ENCODE assay signal across 12 mouse cellular contexts in the genomic region with DNA sequence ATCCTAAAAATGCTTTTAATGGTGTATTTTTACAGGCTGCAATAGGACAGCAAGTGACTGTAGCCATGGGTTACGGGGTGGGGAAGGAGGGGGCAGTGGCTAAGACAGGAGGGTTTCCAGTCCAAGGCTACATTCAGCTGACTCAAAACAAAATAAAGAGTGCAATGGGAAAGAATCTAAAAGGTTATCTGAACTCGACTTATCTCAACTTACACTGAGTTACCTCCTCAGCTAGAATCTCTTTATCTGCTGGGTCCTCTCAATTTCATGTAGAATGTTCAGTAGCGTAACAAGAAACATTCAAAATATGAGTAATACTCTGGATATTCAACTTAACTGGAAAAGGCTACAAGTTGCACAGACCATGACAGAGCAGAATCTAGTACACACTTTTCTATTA. TPM values are rescaled to one million over a fixed set of nuclear protein-coding genes. Genes with fewer than 3 reads are reported as not detected.
A peak's percentile ranks its signal among the peaks of the same experiment; 100 is the strongest.
DNase-seq lines count a peak whose midpoint lies in the region; ATAC-seq and TF ChIP-seq lines count a peak whose summit lies in the region.
"Had no signal": no experiment of that assay in that cellular context is flagged by ENCODE, and none has a peak within 500 bp of the region (broad histone marks: within the 10 kb centered on the region; RNA-seq: fewer than 3 reads in every experiment).

No protein-coding gene starts in this region.

- H3K27me3 ChIP-seq in lung, embryonic 16.5 days (ENCODE audit: control insufficient read depth, insufficient read depth, low read depth, low read length) = no peaks in the 10 kb centered on the region
- H3K27me3 ChIP-seq in hindbrain, embryonic 13.5 days = peaks cover 9% of the 10 kb centered on the region
- peaks cover 27% of the 10 kb centered on the region for H3K27me3 ChIP-seq in liver, postnatal 0 days (ENCODE audit: insufficient read depth, low read length)
- 0 out of 2 replicates have a peak, but pooled peaks cover 3% of the 10 kb centered on the region for H3K27me3 ChIP-seq in kidney, embryonic 16.5 days (ENCODE audit: insufficient read depth, low read length)

- TF ChIP-seq CTCF in liver, postnatal 0 days (IDR thresholded peaks at IDR 0.05; ENCODE audit: low read depth) = no peak

- H3K4me2 ChIP-seq in lung, embryonic 16.5 days (ENCODE audit: low read depth, low read length) = peak overlapping the region; percentile 4; the same call in 1 of the 2 replicates
- peak overlapping the region; percentile 13 for H3K4me2 ChIP-seq in hindbrain, embryonic 13.5 days
- peak overlapping the region; percentile 26; the same call in 1 of the 2 replicates for H3K4me2 ChIP-seq in liver, postnatal 0 days (ENCODE audit: low read depth, low read length)
- no peak overlapping the region for H3K4me2 ChIP-seq in kidney, embryonic 16.5 days (replicated peaks; ENCODE audit: low read depth, low read length)

- WGBS in lung, embryonic 16.5 days = 46% methylated on average over 3 of the region's 3 CpGs
- WGBS in hindbrain, embryonic 13.5 days = 73% methylated on average over 3 of the region's 3 CpGs
- WGBS in liver, postnatal 0 days (ENCODE audit: insufficient replicate concordance) = 52% methylated on average over 3 of the region's 3 CpGs
- 79% methylated on average over 3 of the region's 3 CpGs for WGBS in kidney, embryonic 16.5 days

- H3K9ac ChIP-seq in lung, embryonic 16.5 days (ENCODE audit: low read length) = peak overlapping the region; percentile 34; the same call in 1 of the 2 replicates
- no peak overlapping the region for H3K9ac ChIP-seq in hindbrain, embryonic 13.5 days
- H3K9ac ChIP-seq in liver, postnatal 0 days (replicated peaks) = no peak overlapping the region
- no peak overlapping the region for H3K9ac ChIP-seq in kidney, embryonic 16.5 days (replicated peaks; ENCODE audit: low read length)

- no peaks in the 10 kb centered on the region for H3K9me3 ChIP-seq in lung, embryonic 16.5 days (ENCODE audit: control insufficient read depth, low read length)
- H3K9me3 ChIP-seq in hindbrain, embryonic 13.5 days = no peaks in the 10 kb centered on the region
- H3K9me3 ChIP-seq in liver, postnatal 0 days (ENCODE audit: low read length) = no peaks in the 10 kb centered on the region
- H3K9me3 ChIP-seq in kidney, embryonic 16.5 days (ENCODE audit: low read length) = no peaks in the 10 kb centered on the region
- H3K9me3 ChIP-seq: megakaryocyte, embryonic 14.5 days had no signal

- peak; percentile 30 for DNase-seq in adrenal gland, postnatal 14 days
- no peak for DNase-seq in adrenal gland, adult (ENCODE audit: inconsistent age in 2 of 2, low spot score in 1 of 2)
- no peak for DNase-seq in lung, postnatal 14 days
- DNase-seq in liver, postnatal 0 days = no peak
- DNase-seq in T-cell, adult 2 months (ENCODE audit: low spot score) = no peak

- peak overlapping the region; percentile 27; the same call in 1 of the 2 replicates for H3K27ac ChIP-seq in lung, embryonic 16.5 days (ENCODE audit: low read length)
- H3K27ac ChIP-seq in hindbrain, embryonic 13.5 days = peak overlapping the region; percentile 58
- H3K27ac ChIP-seq in liver, postnatal 0 days (ENCODE audit: low read depth) = no peak overlapping the region
- H3K27ac ChIP-seq in kidney, embryonic 16.5 days (ENCODE audit: low read length) = no peak overlapping the region

- H3K4me3 ChIP-seq in lung, embryonic 16.5 days (ENCODE audit: low read length) = no peak overlapping the region
- no peak overlapping the region for H3K4me3 ChIP-seq in hindbrain, embryonic 13.5 days
- no peak overlapping the region for H3K4me3 ChIP-seq in liver, postnatal 0 days (ENCODE audit: low read depth, low read length)
- H3K4me3 ChIP-seq in kidney, embryonic 16.5 days (ENCODE audit: low read length) = no peak overlapping the region
- H3K4me3 ChIP-seq: megakaryocyte, embryonic 14.5 days had no signal

- peaks cover 33% of the 10 kb centered on the region for H3K4me1 ChIP-seq in lung, embryonic 16.5 days (replicated peaks; ENCODE audit: control insufficient read depth, insufficient read depth, low read length)
- peaks cover 25% of the 10 kb centered on the region for H3K4me1 ChIP-seq in hindbrain, embryonic 13.5 days (replicated peaks)
- peaks cover 26% of the 10 kb centered on the region for H3K4me1 ChIP-seq in liver, postnatal 0 days (ENCODE audit: insufficient read depth)
- H3K4me1 ChIP-seq in kidney, embryonic 16.5 days (ENCODE audit: insufficient read depth, low read length) = peaks cover 37% of the 10 kb centered on the region

- no peak for TF ChIP-seq EP300 in liver, postnatal 0 days (IDR thresholded peaks at IDR 0.05; ENCODE audit: low read depth)

- no peak for ATAC-seq in lung, embryonic 16.5 days (ENCODE audit: low read depth)
- ATAC-seq in hindbrain, embryonic 13.5 days (ENCODE audit: low FRiP score) = no peak
- ATAC-seq in liver, postnatal 0 days = no peak
- ATAC-seq in kidney, embryonic 16.5 days (ENCODE audit: low FRiP score, low TSS enrichment) = no peak

- peaks cover 15% of the 10 kb centered on the region for H3K36me3 ChIP-seq in lung, embryonic 16.5 days (ENCODE audit: control insufficient read depth, insufficient read depth, low read length)
- peaks cover 4% of the 10 kb centered on the region; the same call in 1 of the 2 replicates for H3K36me3 ChIP-seq in hindbrain, embryonic 13.5 days
- H3K36me3 ChIP-seq in liver, postnatal 0 days (replicated peaks; ENCODE audit: insufficient read depth, low read length) = peaks cover 14% of the 10 kb centered on the region; the same call in 1 of the 2 replicates
- H3K36me3 ChIP-seq in kidney, embryonic 16.5 days (ENCODE audit: insufficient read depth, low read length) = peaks cover 16% of the 10 kb centered on the region; the same call in 1 of the 2 replicates

RNA-seq across cellular contexts. Expression of gene Oat, which starts 3.5 kb away (rescaled TPM):
- 88.1 and 96.2 TPM in 2 replicates for total RNA-seq in adrenal gland, postnatal 14 days (2021)
- 286 and 290 TPM in 2 replicates for polyA plus RNA-seq in lung, embryonic 16.5 days (2015; fragmentation: Nextera tagmentation; extraction: Ambion mirVana)
- 87.2 and 90.0 TPM in 2 replicates for polyA plus RNA-seq in hindbrain, embryonic 13.5 days (2015; fragmentation: Nextera tagmentation; extraction: Ambion mirVana)
- polyA plus RNA-seq in liver, postnatal 0 days (2015; fragmentation: Nextera tagmentation; extraction: Ambion mirVana) = 43.8 and 44.6 TPM in 2 replicates
- 172 and 186 TPM in 2 replicates for polyA plus RNA-seq in kidney, embryonic 16.5 days (2015; fragmentation: Nextera tagmentation; extraction: Ambion mirVana)

RNA-seq across cellular contexts. Expression of gene Nkx1-2, which starts 26.7 kb away (rescaled TPM):
- total RNA-seq in adrenal gland, postnatal 14 days (2021) = not detected in 2 replicates
- not detected in 2 replicates for polyA plus RNA-seq in lung, embryonic 16.5 days (2015; fragmentation: Nextera tagmentation; extraction: Ambion mirVana)
- 0.62 and 0.80 TPM in 2 replicates for polyA plus RNA-seq in hindbrain, embryonic 13.5 days (2015; fragmentation: Nextera tagmentation; extraction: Ambion mirVana)
- polyA plus RNA-seq in liver, postnatal 0 days (2015; fragmentation: Nextera tagmentation; extraction: Ambion mirVana) = not detected in 2 replicates
- not detected in 2 replicates for polyA plus RNA-seq in kidney, embryonic 16.5 days (2015; fragmentation: Nextera tagmentation; extraction: Ambion mirVana)
- total RNA-seq: layer of hippocampus, postnatal 14 days had no signal
- polyA plus RNA-seq: heart, embryonic 16.5 days; stomach, embryonic 14.5 days had no signal

RNA-seq across cellular contexts. Expression of gene Lhpp, which starts 37.7 kb away (rescaled TPM):
- 18.1 and 18.6 TPM in 2 replicates for total RNA-seq in adrenal gland, postnatal 14 days (2021)
- polyA plus RNA-seq in lung, embryonic 16.5 days (2015; fragmentation: Nextera tagmentation; extraction: Ambion mirVana) = 15.9 and 18.8 TPM in 2 replicates
- 30.7 and 30.9 TPM in 2 replicates for polyA plus RNA-seq in hindbrain, embryonic 13.5 days (2015; fragmentation: Nextera tagmentation; extraction: Ambion mirVana)
- 9.0 and 10.4 TPM in 2 replicates for polyA plus RNA-seq in liver, postnatal 0 days (2015; fragmentation: Nextera tagmentation; extraction: Ambion mirVana)
- polyA plus RNA-seq in kidney, embryonic 16.5 days (2015; fragmentation: Nextera tagmentation; extraction: Ambion mirVana) = 23.1 and 24.3 TPM in 2 replicates

Comparison
In these comparisons a context has a peak if more than half of its experiments do, and no peak if none do; other contexts are left out.
1. H3K27ac ChIP-seq: peak in lung, embryonic 16.5 days (single experiment) and hindbrain, embryonic 13.5 days (single experiment); none in liver, postnatal 0 days (single experiment) and kidney, embryonic 16.5 days (single experiment).